Mouse (Mus musculus) cortical plate, adult 2 months (tissue): ENCODE data around the gene Fgfr2. TPM values are rescaled to one million over a fixed set of nuclear protein-coding genes. Genes with fewer than 3 reads are reported as not detected.
A peak's percentile ranks its signal among the peaks of the same experiment; 100 is the strongest.
"Not testable (repeated sequence)": the region's sequence is repeated elsewhere in the genome, so short reads cannot be mapped to it uniquely, and the experiment has no call there.

Experiments used
- H3K27ac ChIP-seq: fragments of 200-500 bp; 2 replicates; pipeline ENCODE4 v1.5.1; 2012; ENCODE audit warnings: low read length, control low read depth, inconsistent platforms; ENCODE audit not compliant: insufficient read depth
- H3K4me1 ChIP-seq: fragments of 200-500 bp; 2 replicates; pipeline ENCODE4 v1.6.1; 2011; ENCODE audit warnings: low read length; ENCODE audit not compliant: control insufficient read depth, insufficient read depth
- H3K4me3 ChIP-seq: fragments of 200-500 bp; 2 replicates; pipeline ENCODE4 v1.5.1; 2011; ENCODE audit warnings: mild to moderate bottlenecking, low read length, control low read depth; ENCODE audit not compliant: insufficient read depth
- CTCF ChIP-seq: fragments of 200-500 bp; IDR thresholded peaks from 2 replicates; pipeline ENCODE4 v1.5.1; 2011; ENCODE audit warnings: mild to moderate bottlenecking, control low read depth, low read length; ENCODE audit not compliant: insufficient read depth; ENCODE audit errors: extremely low read depth
- POLR2A ChIP-seq: fragments of 200-500 bp; IDR thresholded peaks from 2 replicates; pipeline ENCODE4 v1.6.1; 2011; ENCODE audit warnings: mild to moderate bottlenecking, low read length, control low read depth; ENCODE audit not compliant: insufficient read depth; ENCODE audit errors: extremely low read depth
- polyA plus RNA-seq: library from polyadenylated mRNA; depleted of rRNA; stranded (reverse); fragments of >200 nt; gene quantifications from 2 replicates; pipeline ENCODE4 v1.2.3, GENCODE M21; 2012

Fgfr2 gene
- polyA plus RNA-seq, 1 experiment, result 50.4 TPM

DNA sequence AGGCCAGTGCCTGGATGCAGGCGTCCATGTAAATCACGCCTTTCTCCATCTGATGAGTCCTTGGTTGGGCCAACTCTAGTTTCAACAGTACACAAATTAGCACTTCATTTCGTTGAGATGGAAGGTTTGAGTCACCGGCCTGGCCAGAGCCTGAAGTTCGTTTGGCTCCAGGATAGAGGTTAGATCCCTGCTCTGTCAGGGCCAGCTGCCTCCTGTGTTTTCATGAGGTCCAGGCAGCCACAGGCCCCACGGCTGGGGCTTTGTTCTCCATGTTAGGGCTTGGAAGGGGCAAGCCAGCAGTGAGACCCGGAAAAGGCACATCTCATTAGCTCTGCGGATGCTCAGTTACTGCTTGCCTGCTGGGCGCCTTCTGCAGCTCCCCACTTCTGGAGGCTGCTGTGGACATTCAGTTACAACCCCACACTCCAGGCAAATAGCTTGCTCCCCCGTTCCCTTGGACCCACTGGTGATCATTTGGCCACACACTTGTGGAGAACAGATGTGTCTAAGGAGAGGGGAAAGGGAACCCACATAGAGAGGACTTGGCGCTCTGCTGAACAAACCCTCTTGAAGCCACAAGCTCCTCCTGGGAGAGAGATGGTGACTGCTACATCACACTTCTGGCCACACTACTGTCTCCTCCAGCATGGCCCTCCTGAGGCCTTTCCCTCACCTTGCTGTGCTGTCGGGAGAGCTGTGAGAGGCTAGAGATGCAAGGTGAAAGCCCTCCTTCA, 2445.4 kb downstream of the Fgfr2 start:
- Histone ChIP-seq H3K4me1 (no peaks in the 10 kb centered on the region), H3K27ac (no peak overlapping the region), H3K4me3 (no peak overlapping the region)
- no peak for TF ChIP-seq POLR2A
- TF ChIP-seq CTCF, result no peak

DNA sequence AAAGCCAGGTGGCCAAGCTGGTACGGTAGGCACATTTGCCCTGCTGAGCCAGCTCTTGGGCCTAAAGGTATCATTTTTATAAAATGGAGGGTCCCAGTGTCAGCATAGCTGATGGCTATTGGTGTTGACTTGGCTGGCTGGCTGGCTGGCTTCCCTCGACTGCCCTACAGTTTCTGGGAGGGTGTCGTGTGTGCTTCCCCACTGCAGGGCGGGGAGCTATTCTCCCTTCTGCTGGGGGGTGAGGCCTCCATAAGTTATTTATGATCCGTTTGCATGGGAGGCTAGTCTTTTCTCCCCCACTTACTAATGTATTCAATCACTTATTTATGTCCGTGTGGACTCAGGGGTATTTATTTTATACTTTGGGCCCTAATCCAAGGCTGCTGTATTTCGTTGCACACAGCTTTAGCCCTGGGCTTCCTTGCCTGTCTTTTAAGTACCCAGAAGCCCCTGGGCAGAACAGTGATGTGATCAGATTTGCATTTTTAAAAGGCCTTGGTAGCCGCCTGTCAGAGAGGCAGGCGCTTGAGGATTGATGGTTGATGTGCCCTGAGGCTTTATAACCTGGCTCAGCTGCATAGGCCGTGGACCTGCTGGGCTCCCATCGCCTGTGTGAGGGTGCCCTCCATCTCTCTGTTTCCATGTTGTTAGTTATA, 2446.1 kb downstream of the Fgfr2 start:
- Histone ChIP-seq H3K27ac (no peak overlapping the region), H3K4me1 (no peaks in the 10 kb centered on the region), H3K4me3 (no peak overlapping the region)
- TF ChIP-seq CTCF (no peak), POLR2A (no peak)

DNA sequence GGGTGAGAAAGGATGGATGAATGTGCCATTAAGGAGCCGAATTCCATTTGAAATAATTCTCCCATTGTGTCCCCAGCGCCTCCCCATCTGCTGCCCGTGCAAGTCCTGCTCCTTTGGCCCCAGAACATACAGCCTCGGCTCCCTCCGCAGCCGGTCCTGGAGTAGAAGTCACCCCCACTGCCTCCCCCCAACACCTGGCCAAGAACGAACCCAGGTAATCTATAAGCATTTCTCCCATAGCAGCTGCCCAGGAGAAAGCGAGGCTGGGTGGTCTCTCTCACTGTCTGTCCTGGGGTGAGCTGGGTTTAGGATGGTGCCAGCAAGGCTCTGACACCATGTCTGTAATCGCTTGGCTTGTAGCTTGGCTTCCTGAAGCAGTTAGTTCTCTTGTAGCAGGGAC, 2448.6 kb downstream of the Fgfr2 start:
- Histone ChIP-seq H3K4me1 (no peaks in the 10 kb centered on the region), H3K4me3 (no peak overlapping the region), H3K27ac (no peak overlapping the region)
- no peak for TF ChIP-seq POLR2A
- TF ChIP-seq CTCF, result no peak

DNA sequence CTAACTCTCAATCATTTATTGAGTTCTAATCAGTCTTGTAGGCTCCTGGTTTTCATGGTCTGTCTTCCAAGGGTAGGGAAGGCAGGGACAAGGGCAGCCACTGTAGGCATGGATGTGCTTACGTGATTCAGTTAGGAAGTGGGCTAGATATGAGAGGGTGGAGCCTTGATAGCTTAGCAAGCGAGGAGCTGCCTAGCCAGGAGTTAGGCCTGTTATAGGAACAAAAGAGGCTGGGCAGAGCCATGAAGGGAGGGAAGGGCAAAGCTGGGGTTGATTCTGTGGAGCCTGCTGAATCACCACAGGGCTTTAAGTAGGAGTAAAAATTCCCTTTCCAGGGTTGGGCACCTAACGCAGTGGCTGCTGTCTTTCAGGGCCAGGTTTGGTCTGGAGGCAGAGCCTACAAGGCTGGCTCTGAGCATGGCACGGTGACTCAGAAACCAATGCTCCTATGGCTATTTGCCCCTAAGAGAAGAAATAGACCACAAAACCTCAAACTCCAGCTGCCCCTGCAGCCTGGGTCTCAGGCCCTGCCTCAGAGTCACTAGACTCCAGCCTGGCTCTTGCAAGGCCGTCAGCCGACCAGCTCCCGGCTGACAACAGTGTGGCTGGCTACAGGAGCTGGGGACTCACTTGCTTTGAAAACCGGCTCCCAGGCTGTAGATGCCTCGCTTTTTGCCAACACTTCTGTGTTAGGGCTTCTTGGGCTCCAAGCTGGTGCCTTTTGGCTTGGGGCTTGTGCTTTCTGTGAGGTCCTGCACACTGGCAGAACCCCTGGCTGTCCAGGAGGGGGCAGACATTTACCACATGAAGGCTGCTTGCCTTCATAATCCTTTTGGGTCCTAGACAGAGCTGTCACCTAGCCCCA, 2449.7 kb downstream of the Fgfr2 start:
- H3K4me1 ChIP-seq, result no peaks in the 10 kb centered on the region
- no peak overlapping the region for H3K27ac ChIP-seq
- H3K4me3 ChIP-seq, result no peak overlapping the region
- TF ChIP-seq POLR2A (no peak), CTCF (peak; percentile 81)

DNA sequence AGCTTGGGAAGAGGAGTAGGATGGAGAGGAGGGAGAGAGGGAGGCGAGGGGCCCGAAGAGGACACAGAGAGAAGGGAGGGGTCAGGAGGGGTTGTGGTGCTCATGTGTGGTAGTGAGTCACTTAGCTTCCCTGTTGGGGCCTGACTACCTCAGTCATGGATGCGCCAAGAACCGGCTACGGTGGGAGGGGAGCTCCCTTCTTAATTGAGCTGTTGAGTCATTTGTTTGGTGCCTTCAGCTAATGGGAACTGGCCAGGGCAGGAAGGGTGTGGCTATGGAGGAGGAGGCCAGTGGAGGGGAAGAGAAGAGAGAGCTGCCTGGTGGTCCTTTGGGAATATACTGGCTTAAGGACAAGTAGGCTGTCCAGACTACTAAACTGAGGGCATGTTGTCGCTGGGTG, 2451.8 kb downstream of the Fgfr2 start:
- H3K4me3 ChIP-seq, result no peak overlapping the region
- H3K27ac ChIP-seq, result no peak overlapping the region
- TF ChIP-seq POLR2A, result no peak
- no peak for TF ChIP-seq CTCF
- no peaks in the 10 kb centered on the region for H3K4me1 ChIP-seq

DNA sequence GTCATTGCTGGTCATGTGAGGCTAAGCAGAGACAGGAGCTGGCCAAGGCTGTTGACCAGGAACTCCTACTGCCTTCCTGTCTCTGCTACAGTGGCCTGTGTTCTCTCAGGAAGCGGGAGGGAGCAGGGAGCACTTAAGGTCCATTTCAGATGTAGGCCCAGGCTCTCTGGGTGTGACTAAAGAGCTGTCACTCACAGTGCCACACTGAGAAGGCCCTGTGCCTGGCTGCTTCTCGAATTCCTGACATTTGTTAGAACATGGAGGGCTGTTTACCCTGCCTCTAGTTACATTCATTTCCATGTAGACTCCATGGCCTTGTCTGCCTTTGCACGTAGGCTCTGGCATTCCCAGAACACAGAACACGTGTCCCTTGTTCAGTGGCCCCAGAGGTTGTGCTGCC, 2452.8 kb downstream of the Fgfr2 start:
- H3K4me3 ChIP-seq, result no peak overlapping the region
- TF ChIP-seq CTCF (no peak), POLR2A (no peak)
- no peaks in the 10 kb centered on the region for H3K4me1 ChIP-seq
- H3K27ac ChIP-seq, result no peak overlapping the region

DNA sequence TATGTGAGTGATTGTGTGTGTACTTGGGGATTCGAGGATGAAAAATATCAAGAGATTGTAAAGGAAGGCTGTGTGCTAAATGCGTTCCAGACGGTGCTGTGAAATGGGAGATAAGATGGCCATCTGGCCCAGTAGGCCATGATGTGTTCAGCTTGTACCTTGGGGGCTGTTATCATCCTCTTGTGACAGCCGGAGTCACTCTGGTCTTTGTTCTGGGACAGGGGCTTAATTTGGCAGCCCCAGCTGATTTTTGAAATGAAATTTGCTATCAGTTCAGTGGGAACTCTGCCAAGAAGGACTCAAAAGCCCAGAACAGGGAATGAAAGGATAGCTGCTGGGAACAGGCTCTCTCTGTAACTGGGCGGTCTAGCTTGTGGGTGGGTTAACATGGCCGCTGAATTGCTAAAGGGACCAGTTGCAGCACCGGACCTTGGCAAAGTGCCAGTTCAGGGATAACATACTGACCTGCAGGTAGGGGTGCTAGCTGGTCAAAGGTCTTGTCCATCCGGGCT, 2453.7 kb downstream of the Fgfr2 start:
- TF ChIP-seq POLR2A (no peak), CTCF (no peak)
- Histone ChIP-seq H3K27ac (no peak overlapping the region), H3K4me1 (no peaks in the 10 kb centered on the region), H3K4me3 (no peak overlapping the region)

DNA sequence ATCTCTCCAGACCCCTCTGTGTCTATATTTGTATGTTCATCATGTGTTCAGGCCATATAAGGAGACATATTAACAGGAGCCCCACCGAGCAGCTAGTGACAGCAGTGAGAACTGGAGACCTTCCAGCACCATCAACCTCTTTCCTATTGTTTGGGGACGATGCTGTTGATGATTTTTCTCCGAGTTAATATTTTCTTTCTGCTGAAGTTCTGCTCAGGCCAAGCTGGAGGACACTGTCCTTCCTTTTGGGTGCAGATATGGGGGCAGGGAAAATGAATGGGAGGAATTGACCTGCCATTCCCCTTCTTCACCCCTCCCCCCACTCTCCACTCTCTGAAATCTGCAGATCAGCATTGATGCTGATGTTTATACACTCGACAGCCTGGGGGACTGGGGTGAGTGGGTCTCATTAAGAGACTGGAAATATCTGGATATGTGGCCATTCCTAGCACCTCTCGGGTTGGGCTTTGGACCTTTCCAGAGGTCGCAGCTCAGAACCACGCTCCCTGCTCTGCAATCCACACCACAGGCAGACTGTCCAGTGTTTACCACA, 2454.3 kb downstream of the Fgfr2 start:
- TF ChIP-seq CTCF (no peak), POLR2A (no peak)
- no peaks in the 10 kb centered on the region for H3K4me1 ChIP-seq
- H3K27ac ChIP-seq, result no peak overlapping the region
- H3K4me3 ChIP-seq, result no peak overlapping the region

DNA sequence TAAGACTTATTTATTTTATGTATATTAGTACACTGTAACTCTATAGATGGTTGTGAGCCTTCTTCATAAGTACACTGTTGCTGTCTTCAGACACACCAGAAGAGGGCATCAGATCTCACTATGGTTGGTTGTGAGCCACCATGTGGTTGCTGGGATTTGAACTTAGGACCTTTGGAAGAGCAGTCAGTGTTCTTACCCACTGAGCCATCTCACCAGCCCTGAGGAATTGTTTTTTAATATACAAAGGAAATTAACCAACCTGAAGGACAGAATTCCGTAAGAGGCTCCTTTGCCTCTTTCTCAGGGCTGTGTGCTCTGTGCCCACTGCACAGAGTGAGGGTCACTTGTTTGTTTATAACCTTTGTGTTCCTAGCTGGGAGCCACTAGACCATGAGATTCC, 2455.1 kb downstream of the Fgfr2 start:
- not testable (repeated sequence) for H3K4me3 ChIP-seq, H3K4me1 ChIP-seq, H3K27ac ChIP-seq
